Mouse (Mus musculus) E14TG2a.4 (cell line): ENCODE measurements around the gene Sugct.

Experiments
- CTCF ChIP-seq: conservative IDR thresholded peaks from 2 replicates; pipeline ENCODE4 v1.5.1; 2014; ENCODE audit warnings: low read length
- NANOG ChIP-seq: IDR thresholded peaks from 2 replicates; pipeline ENCODE4 v1.6.1; 2014; ENCODE audit warnings: borderline replicate concordance, low read length, mixed read lengths
- POU5F1 ChIP-seq: IDR thresholded peaks from 2 replicates; pipeline ENCODE4 v1.6.1; 2014; ENCODE audit warnings: low read length, borderline replicate concordance

DNA sequence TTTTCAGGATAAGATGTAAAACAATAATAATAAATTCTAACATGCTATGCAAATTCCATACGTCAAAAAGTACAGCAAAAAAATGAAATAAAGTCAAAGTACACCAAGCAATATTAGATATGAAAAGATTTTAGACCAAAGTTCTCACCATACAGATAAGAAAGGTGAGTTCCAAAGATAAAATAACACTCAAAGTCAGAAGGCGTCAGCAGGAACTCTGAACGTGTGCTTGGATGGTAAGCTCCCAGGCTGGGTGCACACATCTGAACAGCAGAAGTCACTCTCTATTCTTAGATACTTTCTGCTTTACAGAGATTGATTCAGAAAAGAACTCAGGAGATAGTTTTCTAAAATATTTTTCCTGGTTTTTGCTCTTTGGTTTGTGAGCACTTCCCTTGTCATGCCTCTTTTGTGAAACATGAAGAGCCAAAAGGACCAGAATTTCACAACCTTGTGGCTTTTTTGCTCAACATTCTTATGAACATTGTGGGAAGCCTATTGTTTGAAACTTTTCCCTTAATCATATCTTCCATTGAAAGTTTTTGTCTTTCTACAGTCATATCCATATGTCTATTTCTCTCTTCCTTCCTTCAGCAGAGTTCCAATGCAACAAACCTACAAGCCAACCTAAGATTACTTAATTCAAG is 110.0 kb downstream of the Sugct start:
- TF ChIP-seq CTCF: no peak
- no peak for TF ChIP-seq POU5F1
- TF ChIP-seq NANOG: no peak
